Mouse (Mus musculus): ENCODE measurements around the gene Hnrnpul1. TPM values are rescaled to one million over a fixed set of nuclear protein-coding genes. Genes with fewer than 3 reads are reported as not detected.
"Not testable (repeated sequence)": the region's sequence is repeated elsewhere in the genome, so short reads cannot be mapped to it uniquely, and the experiment has no call there.

The Hnrnpul1 gene
- total RNA-seq, 1 experiment: 67.1 TPM

- no peak for DNase-seq (ENCODE audit: low read depth, low spot score)
- H3K9ac ChIP-seq (ENCODE audit: insufficient read depth, low read depth, low read length, poor library complexity, severe bottlenecking): no peak overlapping the region
- no peaks in the 10 kb centered on the region for H3K9me3 ChIP-seq (ENCODE audit: control insufficient read depth, insufficient read depth, low read depth, low read length)
- TF ChIP-seq CHD2 (IDR thresholded peaks at IDR 0.05; ENCODE audit: low read depth, low read length): no peak
- no peak for TF ChIP-seq ZC3H11A (IDR thresholded peaks at IDR 0.05; ENCODE audit: borderline replicate concordance, low read depth, low read length)
- TF ChIP-seq HCFC1 (IDR thresholded peaks at IDR 0.05; ENCODE audit: borderline replicate concordance, insufficient read depth, low read length): no peak
- TF ChIP-seq ZNF384 (IDR thresholded peaks at IDR 0.05; ENCODE audit: low read depth, low read length): no peak
- no peak overlapping the region for H3K27ac ChIP-seq (ENCODE audit: insufficient read depth, low read depth, low read length, poor library complexity, severe bottlenecking)
- H3K4me1 ChIP-seq (ENCODE audit: control insufficient read depth in 2 of 2, insufficient read depth in 2 of 2, low read length in 2 of 2, poor library complexity in 1 of 2): peaks cover 0 to 16% of the 10 kb centered on the region in 2 experiments; a peak in 2 of 4 replicates
- in situ Hi-C loops (cut with MboI; ENCODE audit: low sequenced_read_pairs in 2 of 2, unreplicated experiment in 2 of 2): no loop called here
- H3K4me3 ChIP-seq (ENCODE audit: insufficient read depth in 1 of 2, low read depth in 1 of 2, low read length in 2 of 2, poor library complexity in 1 of 2, severe bottlenecking in 1 of 2): no peak overlapping the region
- H3K36me3 ChIP-seq (ENCODE audit: control insufficient read depth, insufficient read depth, low read length, poor library complexity, severe bottlenecking): no peaks in the 10 kb centered on the region
These were observed 44.8 kb upstream of the Hnrnpul1 start for GRCm38 (mm10) chr7:25799369-25799768.

- TF ChIP-seq ZC3H11A (IDR thresholded peaks at IDR 0.05; ENCODE audit: borderline replicate concordance, low read depth, low read length): no peak
- TF ChIP-seq HCFC1 (IDR thresholded peaks at IDR 0.05; ENCODE audit: borderline replicate concordance, insufficient read depth, low read length): no peak
- no peak for TF ChIP-seq MAFK (IDR thresholded peaks at IDR 0.05; ENCODE audit: insufficient read depth, low read depth, low read length)
- no peak for TF ChIP-seq ZNF384 (IDR thresholded peaks at IDR 0.05; ENCODE audit: low read depth, low read length)
- TF ChIP-seq CHD2 (IDR thresholded peaks at IDR 0.05; ENCODE audit: low read depth, low read length): no peak
- no peak for DNase-seq (ENCODE audit: low read depth, low spot score)
- Histone ChIP-seq H3K4me3 (ENCODE audit: insufficient read depth in 1 of 2, low read depth in 1 of 2, low read length in 2 of 2, poor library complexity in 1 of 2, severe bottlenecking in 1 of 2) (no peak overlapping the region), H3K9ac (ENCODE audit: insufficient read depth, low read depth, low read length, poor library complexity, severe bottlenecking) (no peak overlapping the region), H3K9me3 (ENCODE audit: control insufficient read depth, insufficient read depth, low read depth, low read length) (no peaks in the 10 kb centered on the region), H3K4me1 (ENCODE audit: control insufficient read depth in 2 of 2, insufficient read depth in 2 of 2, low read length in 2 of 2, poor library complexity in 1 of 2) (peaks cover 0 to 13% of the 10 kb centered on the region in 2 experiments; a peak in 2 of 4 replicates), H3K36me3 (ENCODE audit: control insufficient read depth, insufficient read depth, low read length, poor library complexity, severe bottlenecking) (no peaks in the 10 kb centered on the region), H3K27ac (ENCODE audit: insufficient read depth, low read depth, low read length, poor library complexity, severe bottlenecking) (no peak overlapping the region)
- in situ Hi-C loops (cut with MboI; ENCODE audit: low sequenced_read_pairs in 2 of 2, unreplicated experiment in 2 of 2): no loop called here
These were observed 44.0 kb upstream of the Hnrnpul1 start for GRCm38 (mm10) chr7:25798540-25798939.

GRCm38 (mm10) chr7:25794775-25795174 is 40.2 kb upstream of the Hnrnpul1 start:
- DNase-seq (ENCODE audit: low read depth, low spot score): no peak
- H3K4me1 ChIP-seq (ENCODE audit: control insufficient read depth in 2 of 2, insufficient read depth in 2 of 2, low read length in 2 of 2, poor library complexity in 1 of 2): no peaks in the 10 kb centered on the region; a peak in 1 of 4 replicates
- TF ChIP-seq MAFK (IDR thresholded peaks at IDR 0.05; ENCODE audit: insufficient read depth, low read depth, low read length): no peak
- TF ChIP-seq HCFC1 (IDR thresholded peaks at IDR 0.05; ENCODE audit: borderline replicate concordance, insufficient read depth, low read length): no peak
- TF ChIP-seq ZC3H11A (IDR thresholded peaks at IDR 0.05; ENCODE audit: borderline replicate concordance, low read depth, low read length): no peak
- no peak for TF ChIP-seq ZNF384 (IDR thresholded peaks at IDR 0.05; ENCODE audit: low read depth, low read length)
- TF ChIP-seq CHD2 (IDR thresholded peaks at IDR 0.05; ENCODE audit: low read depth, low read length): no peak
- no peak overlapping the region for H3K4me3 ChIP-seq (ENCODE audit: insufficient read depth in 1 of 2, low read depth in 1 of 2, low read length in 2 of 2, poor library complexity in 1 of 2, severe bottlenecking in 1 of 2)
- H3K9ac ChIP-seq (ENCODE audit: insufficient read depth, low read depth, low read length, poor library complexity, severe bottlenecking): no peak overlapping the region
- H3K27ac ChIP-seq (ENCODE audit: insufficient read depth, low read depth, low read length, poor library complexity, severe bottlenecking): no peak overlapping the region
- no peaks in the 10 kb centered on the region for H3K36me3 ChIP-seq (ENCODE audit: control insufficient read depth, insufficient read depth, low read length, poor library complexity, severe bottlenecking)
- H3K9me3 ChIP-seq (ENCODE audit: control insufficient read depth, insufficient read depth, low read depth, low read length): no peaks in the 10 kb centered on the region
- in situ Hi-C loops (cut with MboI; ENCODE audit: low sequenced_read_pairs in 2 of 2, unreplicated experiment in 2 of 2): no loop called here

- in situ Hi-C loops (cut with MboI; ENCODE audit: low sequenced_read_pairs in 2 of 2, unreplicated experiment in 2 of 2): no loop called here
- no peak for DNase-seq (ENCODE audit: low read depth, low spot score)
- H3K9ac ChIP-seq (ENCODE audit: insufficient read depth, low read depth, low read length, poor library complexity, severe bottlenecking): no peak overlapping the region
- no peaks in the 10 kb centered on the region for H3K36me3 ChIP-seq (ENCODE audit: control insufficient read depth, insufficient read depth, low read length, poor library complexity, severe bottlenecking)
- no peaks in the 10 kb centered on the region for H3K9me3 ChIP-seq (ENCODE audit: control insufficient read depth, insufficient read depth, low read depth, low read length)
- H3K27ac ChIP-seq (ENCODE audit: insufficient read depth, low read depth, low read length, poor library complexity, severe bottlenecking): no peak overlapping the region
- H3K4me1 ChIP-seq (ENCODE audit: control insufficient read depth in 2 of 2, insufficient read depth in 2 of 2, low read length in 2 of 2, poor library complexity in 1 of 2): no peaks in the 10 kb centered on the region; a peak in 1 of 4 replicates
- H3K4me3 ChIP-seq (ENCODE audit: insufficient read depth in 1 of 2, low read depth in 1 of 2, low read length in 2 of 2, poor library complexity in 1 of 2, severe bottlenecking in 1 of 2): no peak overlapping the region
- TF ChIP-seq ZC3H11A (IDR thresholded peaks at IDR 0.05; ENCODE audit: borderline replicate concordance, low read depth, low read length) (no peak), CHD2 (IDR thresholded peaks at IDR 0.05; ENCODE audit: low read depth, low read length) (no peak), MAFK (IDR thresholded peaks at IDR 0.05; ENCODE audit: insufficient read depth, low read depth, low read length) (no peak), ZNF384 (IDR thresholded peaks at IDR 0.05; ENCODE audit: low read depth, low read length) (no peak), HCFC1 (IDR thresholded peaks at IDR 0.05; ENCODE audit: borderline replicate concordance, insufficient read depth, low read length) (no peak)
These were observed 39.1 kb upstream of the Hnrnpul1 start for GRCm38 (mm10) chr7:25793679-25794078.

- H3K9me3 ChIP-seq (ENCODE audit: control insufficient read depth, insufficient read depth, low read depth, low read length); H3K27ac ChIP-seq (ENCODE audit: insufficient read depth, low read depth, low read length, poor library complexity, severe bottlenecking); H3K4me1 ChIP-seq (ENCODE audit: control insufficient read depth in 2 of 2, insufficient read depth in 2 of 2, low read length in 2 of 2, poor library complexity in 1 of 2); H3K4me3 ChIP-seq (ENCODE audit: insufficient read depth in 1 of 2, low read depth in 1 of 2, low read length in 2 of 2, poor library complexity in 1 of 2, severe bottlenecking in 1 of 2); H3K9ac ChIP-seq (ENCODE audit: insufficient read depth, low read depth, low read length, poor library complexity, severe bottlenecking); in situ Hi-C loops (cut with MboI; ENCODE audit: low sequenced_read_pairs in 2 of 2, unreplicated experiment in 2 of 2); H3K36me3 ChIP-seq (ENCODE audit: control insufficient read depth, insufficient read depth, low read length, poor library complexity, severe bottlenecking); DNase-seq (ENCODE audit: low read depth, low spot score): not testable (repeated sequence)
These were observed 38.4 kb upstream of the Hnrnpul1 start for GRCm38 (mm10) chr7:25792966-25793365.

Data from ES-E14 (cell line).